Mouse (Mus musculus): Measurements from ENCODE around the gene Gla. TPM values are rescaled to one million over a fixed set of nuclear protein-coding genes. Genes with fewer than 3 reads are reported as not detected.
A peak's percentile ranks its signal among the peaks of the same experiment; 100 is the strongest.
"Not testable (repeated sequence)": the region's sequence is repeated elsewhere in the genome, so short reads cannot be mapped to it uniquely, and the experiment has no call there.

The Gla gene
- total RNA-seq, 1 experiment = 17.2 TPM

- Histone ChIP-seq H3K9ac (ENCODE audit: insufficient read depth, low read depth, low read length, poor library complexity, severe bottlenecking) (peak overlapping the region; percentile 60; the same call in 1 of the 2 replicates), H3K36me3 (ENCODE audit: control insufficient read depth, insufficient read depth, low read length, poor library complexity, severe bottlenecking) (no peaks in the 10 kb centered on the region; the same call in 1 of the 2 replicates), H3K9me3 (ENCODE audit: control insufficient read depth, insufficient read depth, low read depth, low read length) (no peaks in the 10 kb centered on the region), H3K4me1 (ENCODE audit: control insufficient read depth in 2 of 2, insufficient read depth in 2 of 2, low read length in 2 of 2, poor library complexity in 1 of 2) (0 out of 4 replicates have a peak, but pooled peaks cover 0 to 2% of the 10 kb centered on the region in 2 experiments), H3K27ac (ENCODE audit: insufficient read depth, low read depth, low read length, poor library complexity, severe bottlenecking) (no peak overlapping the region; the same call in 1 of the 2 replicates), H3K4me3 (ENCODE audit: insufficient read depth in 1 of 2, low read depth in 1 of 2, low read length in 2 of 2, poor library complexity in 1 of 2, severe bottlenecking in 1 of 2) (peak overlapping the region; percentile 81 to 94)
- in situ Hi-C loops (cut with MboI; ENCODE audit: low sequenced_read_pairs in 2 of 2, unreplicated experiment in 2 of 2) = no loop called here
- TF ChIP-seq HCFC1 (IDR thresholded peaks at IDR 0.05; ENCODE audit: borderline replicate concordance, insufficient read depth, low read length) = no peak
- no peak for TF ChIP-seq ZNF384 (IDR thresholded peaks at IDR 0.05; ENCODE audit: low read depth, low read length)
- DNase-seq (ENCODE audit: low read depth, low spot score) = no peak
Measured at GRCm38 (mm10) chrX:134541955-134542308, 59.0 kb downstream of the Gla start.

GRCm38 (mm10) chrX:134541145-134541954 is 59.6 kb downstream of the Gla start, which contains the start of gene Timm8a1:
Timm8a1 (minus strand) TSS chrX:134541865.
- H3K4me1 ChIP-seq (ENCODE audit: control insufficient read depth in 2 of 2, insufficient read depth in 2 of 2, low read length in 2 of 2, poor library complexity in 1 of 2) = 0 out of 4 replicates have a peak, but pooled peaks cover 0 to 2% of the 10 kb centered on the region in 2 experiments
- peak within 1 kb of the TSS; percentile 89 to 94 for H3K4me3 ChIP-seq (ENCODE audit: insufficient read depth in 1 of 2, low read depth in 1 of 2, low read length in 2 of 2, poor library complexity in 1 of 2, severe bottlenecking in 1 of 2)
- in situ Hi-C loops (cut with MboI; ENCODE audit: low sequenced_read_pairs in 2 of 2, unreplicated experiment in 2 of 2) = no loop called here
- TF ChIP-seq ZNF384 (IDR thresholded peaks at IDR 0.05; ENCODE audit: low read depth, low read length) (no peak), MAFK (IDR thresholded peaks at IDR 0.05; ENCODE audit: insufficient read depth, low read depth, low read length) (no peak), HCFC1 (IDR thresholded peaks at IDR 0.05; ENCODE audit: borderline replicate concordance, insufficient read depth, low read length) (no peak), ZC3H11A (IDR thresholded peaks at IDR 0.05; ENCODE audit: borderline replicate concordance, low read depth, low read length) (no peak), CHD2 (IDR thresholded peaks at IDR 0.05; ENCODE audit: low read depth, low read length) (no peak)
- DNase-seq (ENCODE audit: low read depth, low spot score) = no peak
- peak within 1 kb of the TSS; percentile 91 for H3K27ac ChIP-seq (ENCODE audit: insufficient read depth, low read depth, low read length, poor library complexity, severe bottlenecking)
- peak within 1 kb of the TSS; percentile 97 for H3K9ac ChIP-seq (ENCODE audit: insufficient read depth, low read depth, low read length, poor library complexity, severe bottlenecking)
- H3K9me3 ChIP-seq (ENCODE audit: control insufficient read depth, insufficient read depth, low read depth, low read length) = no peaks in the 10 kb centered on the region
- H3K36me3 ChIP-seq (ENCODE audit: control insufficient read depth, insufficient read depth, low read length, poor library complexity, severe bottlenecking) = no peaks in the 10 kb centered on the region; the same call in 1 of the 2 replicates

- peak overlapping the region; percentile 97 for H3K9ac ChIP-seq (ENCODE audit: insufficient read depth, low read depth, low read length, poor library complexity, severe bottlenecking)
- no peaks in the 10 kb centered on the region for H3K9me3 ChIP-seq (ENCODE audit: control insufficient read depth, insufficient read depth, low read depth, low read length)
- H3K36me3 ChIP-seq (ENCODE audit: control insufficient read depth, insufficient read depth, low read length, poor library complexity, severe bottlenecking) = no peaks in the 10 kb centered on the region; the same call in 1 of the 2 replicates
- peak overlapping the region; percentile 53; the same call in 1 of the 2 replicates for H3K27ac ChIP-seq (ENCODE audit: insufficient read depth, low read depth, low read length, poor library complexity, severe bottlenecking)
- DNase-seq (ENCODE audit: low read depth, low spot score) = no peak
- H3K4me3 ChIP-seq (ENCODE audit: insufficient read depth in 1 of 2, low read depth in 1 of 2, low read length in 2 of 2, poor library complexity in 1 of 2, severe bottlenecking in 1 of 2) = peak overlapping the region; percentile 89 to 94
- 0 out of 4 replicates have a peak, but pooled peaks cover 0 to 2% of the 10 kb centered on the region in 2 experiments for H3K4me1 ChIP-seq (ENCODE audit: control insufficient read depth in 2 of 2, insufficient read depth in 2 of 2, low read length in 2 of 2, poor library complexity in 1 of 2)
- in situ Hi-C loops (cut with MboI; ENCODE audit: low sequenced_read_pairs in 2 of 2, unreplicated experiment in 2 of 2) = no loop called here
- TF ChIP-seq CHD2 (IDR thresholded peaks at IDR 0.05; ENCODE audit: low read depth, low read length) (no peak), HCFC1 (IDR thresholded peaks at IDR 0.05; ENCODE audit: borderline replicate concordance, insufficient read depth, low read length) (no peak)
Measured at GRCm38 (mm10) chrX:134540414-134541135, 60.4 kb downstream of the Gla start.

GRCm38 (mm10) chrX:134539795-134540194 is 61.1 kb downstream of the Gla start:
- H3K9ac ChIP-seq (ENCODE audit: insufficient read depth, low read depth, low read length, poor library complexity, severe bottlenecking) = peak overlapping the region; percentile 76; the same call in 1 of the 2 replicates
- H3K9me3 ChIP-seq (ENCODE audit: control insufficient read depth, insufficient read depth, low read depth, low read length); H3K27ac ChIP-seq (ENCODE audit: insufficient read depth, low read depth, low read length, poor library complexity, severe bottlenecking); H3K4me1 ChIP-seq (ENCODE audit: control insufficient read depth in 2 of 2, insufficient read depth in 2 of 2, low read length in 2 of 2, poor library complexity in 1 of 2); H3K36me3 ChIP-seq (ENCODE audit: control insufficient read depth, insufficient read depth, low read length, poor library complexity, severe bottlenecking); DNase-seq (ENCODE audit: low read depth, low spot score); in situ Hi-C loops (cut with MboI; ENCODE audit: low sequenced_read_pairs in 2 of 2, unreplicated experiment in 2 of 2): not testable (repeated sequence)
- H3K4me3 ChIP-seq (ENCODE audit: insufficient read depth in 1 of 2, low read depth in 1 of 2, low read length in 2 of 2, poor library complexity in 1 of 2, severe bottlenecking in 1 of 2) = peak overlapping the region; percentile 89 to 94

Other genes with a start within 250 kb of the Gla start
- 1.2 and 1.4 TPM in 2 replicates for gene Drp2, start 196.6 kb downstream of the Gla start, total RNA-seq (2012; rRNA removed)
- 1.0 and 3.3 TPM in 2 replicates for gene Taf7l, start 124.6 kb downstream of the Gla start, total RNA-seq (2012; rRNA removed)
- gene Timm8a1, start 59.3 kb downstream of the Gla start, total RNA-seq (2012; rRNA removed) = 20.2 and 42.4 TPM in 2 replicates
- gene Btk, start 17.6 kb downstream of the Gla start, total RNA-seq (2012; rRNA removed) = 0.31 TPM in 1 of 2 replicates, not detected in the other
- 1,690 and 1,886 TPM in 2 replicates for gene Rpl36a, start 15.5 kb downstream of the Gla start, total RNA-seq (2012; rRNA removed)
- gene Hnrnph2, start 54 bp upstream of the Gla start, total RNA-seq (2012; rRNA removed) = 40.6 and 53.6 TPM in 2 replicates
- 16.7 and 23.6 TPM in 2 replicates for gene Armcx4, start 85.4 kb upstream of the Gla start, total RNA-seq (2012; rRNA removed)
- 13.7 and 17.5 TPM in 2 replicates for gene Armcx1, start 116.8 kb upstream of the Gla start, total RNA-seq (2012; rRNA removed)
- gene Armcx6, start 150.3 kb upstream of the Gla start, total RNA-seq (2012; rRNA removed) = 4.2 and 8.0 TPM in 2 replicates
- 5.5 and 5.8 TPM in 2 replicates for gene Armcx3, start 155.5 kb upstream of the Gla start, total RNA-seq (2012; rRNA removed)
- gene Armcx2, start 208.1 kb upstream of the Gla start, total RNA-seq (2012; rRNA removed) = 20.7 and 35.6 TPM in 2 replicates

Data from ES-E14 (cell line).